Mouse (Mus musculus): ENCODE measurements around the gene Sf3b1.

DNA sequence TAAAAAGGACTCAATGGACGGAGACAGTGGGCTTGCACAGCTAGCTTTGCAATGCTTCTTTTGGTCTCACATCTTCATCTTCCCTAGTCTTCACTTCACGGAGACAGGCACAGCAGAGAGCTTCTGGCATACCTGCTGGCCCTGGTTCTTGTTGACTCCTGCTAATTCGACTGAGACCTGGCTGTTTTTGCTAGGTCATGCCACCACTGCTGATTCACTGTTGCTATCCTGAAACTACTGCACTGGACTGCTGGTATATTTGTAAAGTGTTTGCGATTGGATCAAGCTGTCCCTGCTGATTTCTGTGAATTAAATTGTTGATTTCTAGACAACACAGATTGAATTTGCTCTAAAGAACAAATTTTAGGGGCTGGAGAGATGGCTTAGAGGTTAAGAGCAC lies 14.4 kb upstream of the Sf3b1 start:
- TF ChIP-seq GATA1 (IDR thresholded peaks at IDR 0.05; ENCODE audit: borderline replicate concordance, low read length) (no peak), FLI1 (IDR thresholded peaks at IDR 0.05; ENCODE audit: low read length) (no peak)
